Mouse (Mus musculus) heart, embryonic 15.5 days (tissue): ENCODE measurements around the gene Astl. TPM values are rescaled to one million over a fixed set of nuclear protein-coding genes. Genes with fewer than 3 reads are reported as not detected.
"Not testable (repeated sequence)": the region's sequence is repeated elsewhere in the genome, so short reads cannot be mapped to it uniquely, and the experiment has no call there.

Experiments
- ATAC-seq: fragments of 200-750 bp; cut with Nextera tagmentation; replicated peaks from 2 replicates; pipeline ENCODE4 v1.8.0; 2017; ENCODE audit warnings: low read depth, moderate TSS enrichment; ENCODE audit not compliant: insufficient number of reproducible peaks, insufficient read depth, low FRiP score
- H3K27ac ChIP-seq: fragments of 300-500 bp; sonication (generic); 2 replicates; pipeline ENCODE4 v1.5.1; 2015; ENCODE audit warnings: mild to moderate bottlenecking, inconsistent platforms
- H3K27me3 ChIP-seq: fragments of 300-500 bp; sonication (generic); 2 replicates; pipeline ENCODE4 v1.6.1; 2015; ENCODE audit warnings: inconsistent platforms
- H3K36me3 ChIP-seq: fragments of 300-500 bp; sonication (generic); 2 replicates; pipeline ENCODE4 v1.6.1; 2015; ENCODE audit warnings: mild to moderate bottlenecking, inconsistent platforms
- H3K4me1 ChIP-seq: fragments of 300-500 bp; sonication (generic); replicated peaks from 2 replicates; pipeline ENCODE4 v1.6.1; 2015; ENCODE audit warnings: inconsistent platforms
- H3K4me2 ChIP-seq: fragments of 300-500 bp; sonication (generic); 2 replicates; pipeline ENCODE4 v1.6.1; 2015; ENCODE audit warnings: inconsistent platforms, mild to moderate bottlenecking, moderate library complexity
- H3K4me3 ChIP-seq: fragments of 300-500 bp; sonication (generic); 2 replicates; pipeline ENCODE4 v1.5.1; 2015; ENCODE audit warnings: mild to moderate bottlenecking, inconsistent platforms
- H3K9ac ChIP-seq: fragments of 300-500 bp; sonication (generic); 2 replicates; pipeline ENCODE4 v1.6.1; 2015; ENCODE audit warnings: mild to moderate bottlenecking, inconsistent platforms
- H3K9me3 ChIP-seq: fragments of 300-500 bp; sonication (generic); replicated peaks from 2 replicates; pipeline ENCODE4 v1.6.1; 2016; ENCODE audit warnings: inconsistent platforms
- WGBS: fragments of 180-500 bp; shearing (Covaris S2); methylation state at CpG from one replicate; pipeline ENCODE4 v1.1.7; 2015; ENCODE audit warnings: mixed read lengths; 5-methylcytosine and 5-hydroxymethylcytosine counted together
- polyA plus RNA-seq: library from polyadenylated mRNA; unstranded; fragments of >200 nt; fragmentation: Nextera tagmentation; extraction: Ambion mirVana; gene quantifications from 2 replicates; pipeline ENCODE4 v1.2.1, GENCODE M21; 2015

Gene Astl
- polyA plus RNA-seq: 0.08 TPM in 1 of 2 replicates, not detected in the other

GRCm38 (mm10) chr2:127338416-127338815, at the start of gene Astl:
Astl (plus strand) TSS chr2:127338639.
- peak within 1 kb of the TSS; percentile 93 for H3K4me2 ChIP-seq
- H3K9me3 ChIP-seq: no peaks in the 10 kb centered on the region
- WGBS: 61% methylated on average over 4 of the region's 4 CpGs
- no peak for ATAC-seq
- H3K4me3 ChIP-seq: peak within 1 kb of the TSS; percentile 61
- H3K36me3 ChIP-seq: no peaks in the 10 kb centered on the region
- peak within 1 kb of the TSS; percentile 66; the same call in 1 of the 2 replicates for H3K9ac ChIP-seq
- H3K27ac ChIP-seq: 0 out of 2 replicates have a peak within 1 kb of the TSS, but pooled peaks have one; percentile 79
- peaks cover 35% of the 10 kb centered on the region for H3K4me1 ChIP-seq
- peaks cover 14% of the 10 kb centered on the region for H3K27me3 ChIP-seq

DNA sequence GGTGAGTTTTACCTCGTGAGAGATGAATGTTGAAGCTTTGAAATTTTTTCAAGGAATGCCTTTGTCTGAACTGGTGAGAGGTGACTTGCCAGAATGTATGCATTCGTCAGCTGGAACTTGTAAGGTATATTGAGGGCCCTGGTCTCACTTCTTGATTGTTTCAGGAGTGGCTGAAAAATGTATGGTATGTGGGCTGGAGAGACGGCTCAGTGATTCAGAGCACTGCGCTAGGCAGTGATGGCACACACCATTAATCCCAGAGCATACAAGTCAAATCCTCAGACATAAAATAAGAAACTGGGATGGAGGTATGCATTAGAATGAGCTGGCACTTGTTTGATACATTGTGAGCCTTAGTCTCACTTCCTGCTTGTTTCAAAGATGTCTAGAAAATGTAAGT, 46.2 kb upstream of the Astl start:
- no peaks in the 10 kb centered on the region for H3K4me1 ChIP-seq
- H3K4me3 ChIP-seq: no peak overlapping the region
- no peaks in the 10 kb centered on the region for H3K27me3 ChIP-seq
- WGBS: 52% methylated on average over 4 of the region's 4 CpGs
- H3K27ac ChIP-seq: no peak overlapping the region
- no peak overlapping the region for H3K9ac ChIP-seq
- no peak for ATAC-seq
- no peak overlapping the region for H3K4me2 ChIP-seq
- H3K36me3 ChIP-seq: peaks cover 69% of the 10 kb centered on the region
- H3K9me3 ChIP-seq: no peaks in the 10 kb centered on the region

GRCm38 (mm10) chr2:127297001-127297805, 41.2 kb upstream of the Astl start:
- H3K27me3 ChIP-seq: no peaks in the 10 kb centered on the region
- H3K36me3 ChIP-seq: peaks cover 79% of the 10 kb centered on the region
- no peak overlapping the region for H3K9ac ChIP-seq
- H3K4me2 ChIP-seq: no peak overlapping the region
- no peaks in the 10 kb centered on the region for H3K4me1 ChIP-seq
- no peak for ATAC-seq
- no peak overlapping the region for H3K27ac ChIP-seq
- 86% methylated on average over 7 of the region's 7 CpGs for WGBS
- no peaks in the 10 kb centered on the region for H3K9me3 ChIP-seq
- H3K4me3 ChIP-seq: no peak overlapping the region

DNA sequence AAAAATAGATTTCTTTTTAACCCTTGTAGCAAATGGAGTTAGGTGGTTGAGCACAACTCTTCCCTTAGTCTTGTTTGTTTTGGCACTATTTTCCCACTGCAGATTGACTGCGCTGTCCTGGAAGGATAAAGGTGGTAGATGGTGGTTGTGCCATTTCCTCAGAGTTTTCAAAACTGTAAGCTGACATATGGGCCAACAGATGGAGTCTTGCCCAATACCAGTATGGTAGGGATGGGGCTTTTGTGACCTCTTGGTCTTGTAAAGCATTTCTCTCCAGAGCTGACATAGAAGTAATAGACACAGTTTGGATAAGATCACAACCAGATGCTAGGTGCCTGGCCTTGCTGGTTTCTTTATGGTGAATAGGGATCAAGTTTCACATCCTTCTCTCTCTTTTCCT, 40.4 kb upstream of the Astl start:
- no peak for ATAC-seq
- no peaks in the 10 kb centered on the region for H3K27me3 ChIP-seq
- no peak overlapping the region for H3K4me3 ChIP-seq
- H3K4me1 ChIP-seq: no peaks in the 10 kb centered on the region
- 93% methylated on average over 1 of the region's 1 CpGs for WGBS
- H3K9ac ChIP-seq: no peak overlapping the region
- peaks cover 71% of the 10 kb centered on the region for H3K36me3 ChIP-seq
- no peaks in the 10 kb centered on the region for H3K9me3 ChIP-seq
- H3K27ac ChIP-seq: no peak overlapping the region
- no peak overlapping the region for H3K4me2 ChIP-seq

DNA sequence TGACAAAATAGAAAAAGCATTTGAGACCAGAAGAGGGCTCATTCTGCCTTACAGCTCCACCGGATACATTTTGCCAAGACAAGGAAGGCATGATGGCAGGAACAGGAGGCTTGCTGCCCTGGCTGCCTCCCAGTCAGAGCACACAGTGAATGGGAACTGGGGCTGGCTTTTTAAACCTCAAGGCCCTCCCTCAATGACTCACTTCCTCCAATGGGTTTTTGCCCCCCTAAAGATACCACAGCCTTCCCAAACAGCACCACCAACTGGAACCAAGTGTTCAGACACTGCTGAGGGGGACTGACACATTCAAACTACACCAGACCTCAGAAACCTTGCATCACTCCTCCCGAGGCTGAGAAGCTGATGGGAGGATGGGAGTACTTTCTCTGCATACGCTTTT, 37.7 kb upstream of the Astl start:
- Histone ChIP-seq H3K27ac (no peak overlapping the region), H3K9me3 (no peaks in the 10 kb centered on the region), H3K36me3 (peaks cover 51% of the 10 kb centered on the region), H3K4me1 (no peaks in the 10 kb centered on the region), H3K4me2 (no peak overlapping the region), H3K27me3 (no peaks in the 10 kb centered on the region), H3K4me3 (no peak overlapping the region), H3K9ac (no peak overlapping the region)
- WGBS: 79% methylated on average over 3 of the region's 3 CpGs
- ATAC-seq: no peak

- no peaks in the 10 kb centered on the region for H3K4me1 ChIP-seq
- no peaks in the 10 kb centered on the region for H3K9me3 ChIP-seq
- WGBS: 93% methylated on average over 3 of the region's 3 CpGs
- H3K36me3 ChIP-seq: peaks cover 39% of the 10 kb centered on the region
- no peaks in the 10 kb centered on the region for H3K27me3 ChIP-seq
- ATAC-seq: no peak
- no peak overlapping the region for H3K9ac ChIP-seq
- no peak overlapping the region for H3K27ac ChIP-seq
- no peak overlapping the region for H3K4me3 ChIP-seq
- H3K4me2 ChIP-seq: no peak overlapping the region
Measured at GRCm38 (mm10) chr2:127301883-127302282, 36.6 kb upstream of the Astl start.

DNA sequence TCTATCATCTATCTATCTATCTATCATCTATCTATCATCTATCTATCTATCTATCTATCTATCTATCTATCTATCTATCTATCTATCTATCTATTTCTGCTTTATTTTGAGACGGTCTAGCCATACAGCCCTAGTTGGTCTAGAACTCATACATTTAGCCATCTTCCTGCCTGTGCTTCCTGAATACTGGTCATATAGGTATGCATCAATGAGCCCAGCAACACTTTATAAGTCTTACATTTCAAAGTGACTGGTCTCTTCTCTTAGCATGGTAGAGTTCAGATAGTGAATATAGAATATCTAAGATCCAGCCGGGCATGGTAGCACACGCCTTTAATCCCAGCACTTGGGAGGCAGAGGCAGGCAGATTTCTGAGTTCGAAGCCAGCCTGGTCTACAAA, 34.2 kb upstream of the Astl start:
- ATAC-seq: not testable (repeated sequence)

DNA sequence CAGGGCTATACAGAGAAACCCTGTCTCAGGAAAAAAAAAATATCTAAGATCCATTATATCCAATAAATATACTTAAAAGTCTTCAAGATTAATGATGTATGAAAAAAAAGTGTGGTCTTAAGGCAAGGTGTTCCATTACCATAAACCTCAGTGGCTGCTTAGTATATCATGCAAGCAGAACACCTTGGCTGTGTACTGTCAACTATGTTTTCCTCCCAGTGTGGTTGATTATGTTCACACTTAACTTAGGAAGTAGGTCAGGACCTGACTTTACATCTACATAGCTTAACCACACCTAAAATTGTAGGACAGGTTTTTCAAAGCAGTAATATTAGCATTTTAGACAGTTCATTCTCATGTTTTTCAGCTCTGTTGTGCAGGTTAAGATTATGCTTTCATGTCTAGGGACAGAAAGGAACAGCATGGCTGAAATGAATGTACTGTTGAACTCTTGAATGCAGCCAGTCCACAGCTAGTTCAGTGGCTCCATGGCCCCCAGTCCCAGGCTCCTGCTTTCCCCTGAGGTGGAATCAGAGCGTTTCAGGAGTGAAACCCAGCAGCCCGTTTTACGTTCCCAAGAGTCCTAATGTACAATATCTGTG, 33.7 kb upstream of the Astl start:
- H3K9ac ChIP-seq: no peak overlapping the region
- H3K27ac ChIP-seq: no peak overlapping the region; the same call in 1 of the 2 replicates
- no peaks in the 10 kb centered on the region for H3K4me1 ChIP-seq
- no peak for ATAC-seq
- no peaks in the 10 kb centered on the region for H3K9me3 ChIP-seq
- no peak overlapping the region for H3K4me2 ChIP-seq
- no peaks in the 10 kb centered on the region for H3K27me3 ChIP-seq
- H3K4me3 ChIP-seq: no peak overlapping the region
- H3K36me3 ChIP-seq: peaks cover 11% of the 10 kb centered on the region
- WGBS: 77% methylated on average over 3 of the region's 3 CpGs

More for the DNA sequence above, 34.2 kb upstream of the Astl start:
- not testable (repeated sequence) for H3K27me3 ChIP-seq, H3K9ac ChIP-seq, H3K4me3 ChIP-seq, H3K9me3 ChIP-seq, H3K4me2 ChIP-seq, H3K4me1 ChIP-seq, H3K27ac ChIP-seq
- H3K36me3 ChIP-seq: peaks cover 16% of the 10 kb centered on the region
- 83% methylated on average over 4 of the region's 4 CpGs for WGBS

GRCm38 (mm10) chr2:127306123-127306522, 32.3 kb upstream of the Astl start:
- no peak overlapping the region for H3K4me2 ChIP-seq
- no peaks in the 10 kb centered on the region for H3K9me3 ChIP-seq
- H3K4me1 ChIP-seq: no peaks in the 10 kb centered on the region
- ATAC-seq: no peak
- H3K9ac ChIP-seq: no peak overlapping the region
- H3K4me3 ChIP-seq: no peak overlapping the region
- no peak overlapping the region for H3K27ac ChIP-seq
- no peaks in the 10 kb centered on the region for H3K27me3 ChIP-seq
- H3K36me3 ChIP-seq: no peaks in the 10 kb centered on the region

DNA sequence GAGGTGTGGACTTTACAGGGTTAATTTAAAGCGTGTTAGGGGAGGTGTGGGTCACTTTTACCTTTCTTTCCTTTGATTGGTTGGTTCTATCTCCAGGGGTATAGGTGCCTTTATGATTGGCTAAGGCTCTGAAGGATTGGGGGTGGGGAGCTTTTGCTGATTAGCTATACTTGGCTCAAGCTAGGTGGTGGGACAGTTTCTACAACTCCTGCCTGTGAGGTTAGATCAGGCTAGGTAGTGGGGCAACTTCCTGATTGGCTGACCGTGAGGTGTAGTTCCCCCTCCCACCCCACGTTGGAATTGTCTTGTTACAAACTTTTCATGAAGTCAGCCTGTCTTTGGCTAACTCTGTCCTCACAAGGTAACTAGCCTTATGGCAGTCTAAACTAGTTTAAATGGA, 31.3 kb upstream of the Astl start:
- H3K27ac ChIP-seq: no peak overlapping the region
- H3K9ac ChIP-seq: no peak overlapping the region
- WGBS: 42% methylated on average over 3 of the region's 3 CpGs
- no peaks in the 10 kb centered on the region for H3K27me3 ChIP-seq
- H3K36me3 ChIP-seq: no peaks in the 10 kb centered on the region
- peaks cover 2% of the 10 kb centered on the region; the same call in 1 of the 2 replicates for H3K9me3 ChIP-seq
- ATAC-seq: no peak
- no peaks in the 10 kb centered on the region for H3K4me1 ChIP-seq
- H3K4me3 ChIP-seq: no peak overlapping the region
- H3K4me2 ChIP-seq: no peak overlapping the region

DNA sequence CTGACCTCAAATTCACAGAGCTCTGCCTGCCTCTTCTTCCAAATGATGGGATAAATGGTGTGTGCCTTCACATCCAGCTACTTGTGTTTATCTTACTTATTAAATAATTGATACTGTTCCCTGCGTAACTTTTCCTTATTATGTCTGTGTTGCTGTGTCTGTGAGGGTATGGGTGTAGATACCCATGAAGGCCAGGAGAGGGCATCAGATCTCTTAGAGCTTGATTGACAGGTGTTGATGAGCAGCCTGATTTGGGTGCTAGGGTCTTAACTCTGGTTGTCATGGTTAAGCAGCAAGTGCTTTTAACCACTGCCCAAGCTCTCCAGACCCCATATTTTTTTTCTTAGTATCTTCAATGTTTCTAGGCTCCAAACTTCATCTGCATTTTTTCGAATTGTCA, 29.8 kb upstream of the Astl start:
- no peak for ATAC-seq
- WGBS: 93% methylated on average over 2 of the region's 2 CpGs

More for the DNA sequence above, 29.8 kb upstream of the Astl start:
- no peaks in the 10 kb centered on the region for H3K4me1 ChIP-seq
- H3K27ac ChIP-seq: no peak overlapping the region
- H3K36me3 ChIP-seq: no peaks in the 10 kb centered on the region
- H3K4me2 ChIP-seq: no peak overlapping the region
- no peak overlapping the region for H3K4me3 ChIP-seq
- H3K9ac ChIP-seq: no peak overlapping the region
- H3K27me3 ChIP-seq: no peaks in the 10 kb centered on the region
- H3K9me3 ChIP-seq: peaks cover 2% of the 10 kb centered on the region; the same call in 1 of the 2 replicates
